Mouse (Mus musculus): ENCODE measurements at regions not wholly inside any gene's neighbourhood (a gene's known extent, or its start where the extent isn't known, plus 50 kb on each side); places are given as distances from the start of the nearest gene placed in this dataset.

- no peak for DNase-seq (ENCODE audit: extremely low read depth, low read depth)
Observed at GRCm38 (mm10) chr11:52629776-52630175, 134.7 kb upstream of the Fstl4 start.

- no peak for DNase-seq (ENCODE audit: extremely low read depth, low read depth)
Observed at GRCm38 (mm10) chr11:52631579-52631978, 132.9 kb upstream of the Fstl4 start.

GRCm38 (mm10) chr11:52634189-52634588 lies 130.2 kb upstream of the Fstl4 start:
- no peak for DNase-seq (ENCODE audit: extremely low read depth, low read depth)

GRCm38 (mm10) chr11:52635716-52636389 lies 128.6 kb upstream of the Fstl4 start:
- no peak for DNase-seq (ENCODE audit: extremely low read depth, low read depth)

DNA sequence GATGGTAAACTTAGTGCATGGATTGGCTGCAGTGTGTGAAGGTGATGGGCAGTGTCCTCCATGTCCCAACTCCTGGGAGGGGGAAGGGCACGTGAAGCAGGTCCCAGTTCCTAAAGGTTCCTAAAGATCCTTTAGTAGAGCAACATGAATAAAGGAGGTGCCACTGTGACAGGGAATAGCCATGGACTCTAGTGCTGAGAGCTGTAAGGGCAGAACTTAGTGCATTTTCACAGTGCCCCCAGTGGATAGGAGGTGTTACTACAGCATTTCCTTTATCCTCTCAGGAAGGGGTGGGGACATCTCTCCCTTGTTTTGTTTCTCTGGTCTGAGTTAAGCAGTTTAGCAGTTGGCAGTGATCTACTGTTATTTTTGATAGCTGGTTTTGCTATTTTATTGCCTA lies 125.5 kb upstream of the Fstl4 start:
- DNase-seq (ENCODE audit: extremely low read depth, low read depth) = no peak

GRCm38 (mm10) chr11:52641725-52642338 lies 122.6 kb upstream of the Fstl4 start:
- DNase-seq (ENCODE audit: extremely low read depth, low read depth) = no peak

DNA sequence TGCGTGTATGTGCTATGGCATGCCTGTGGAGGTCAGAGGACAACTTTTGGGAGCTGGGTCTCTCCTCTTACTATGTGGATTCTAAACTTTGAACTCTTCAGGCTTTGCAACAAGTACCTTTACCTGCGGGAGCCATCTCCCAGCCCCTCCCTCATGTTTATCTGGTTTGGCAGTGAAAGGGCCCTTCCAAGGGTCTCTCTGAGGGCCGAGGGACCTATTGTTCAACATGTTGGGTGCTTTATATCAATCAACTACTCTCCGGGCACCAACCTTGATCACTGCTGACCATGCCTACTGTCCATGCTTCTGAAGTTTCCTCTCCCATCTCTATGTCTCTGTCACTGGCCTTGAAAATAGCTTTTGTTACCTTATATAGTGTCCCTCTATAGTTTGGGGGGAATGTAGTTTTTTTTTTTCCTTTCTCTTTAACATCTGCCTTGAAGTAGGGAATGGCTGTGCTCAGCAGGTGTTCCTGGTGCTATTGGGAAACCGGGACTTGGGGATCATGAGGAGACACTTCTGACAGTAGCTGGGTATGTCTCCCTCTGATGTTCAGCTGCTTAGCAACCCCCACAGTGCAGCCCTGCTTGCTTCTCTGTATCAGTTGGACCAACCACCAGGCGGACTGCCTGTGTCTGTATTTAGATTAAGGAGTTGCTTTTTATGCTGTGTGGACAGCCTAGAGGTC lies 120.2 kb upstream of the Fstl4 start:
- no peak for DNase-seq (ENCODE audit: extremely low read depth, low read depth)

DNA sequence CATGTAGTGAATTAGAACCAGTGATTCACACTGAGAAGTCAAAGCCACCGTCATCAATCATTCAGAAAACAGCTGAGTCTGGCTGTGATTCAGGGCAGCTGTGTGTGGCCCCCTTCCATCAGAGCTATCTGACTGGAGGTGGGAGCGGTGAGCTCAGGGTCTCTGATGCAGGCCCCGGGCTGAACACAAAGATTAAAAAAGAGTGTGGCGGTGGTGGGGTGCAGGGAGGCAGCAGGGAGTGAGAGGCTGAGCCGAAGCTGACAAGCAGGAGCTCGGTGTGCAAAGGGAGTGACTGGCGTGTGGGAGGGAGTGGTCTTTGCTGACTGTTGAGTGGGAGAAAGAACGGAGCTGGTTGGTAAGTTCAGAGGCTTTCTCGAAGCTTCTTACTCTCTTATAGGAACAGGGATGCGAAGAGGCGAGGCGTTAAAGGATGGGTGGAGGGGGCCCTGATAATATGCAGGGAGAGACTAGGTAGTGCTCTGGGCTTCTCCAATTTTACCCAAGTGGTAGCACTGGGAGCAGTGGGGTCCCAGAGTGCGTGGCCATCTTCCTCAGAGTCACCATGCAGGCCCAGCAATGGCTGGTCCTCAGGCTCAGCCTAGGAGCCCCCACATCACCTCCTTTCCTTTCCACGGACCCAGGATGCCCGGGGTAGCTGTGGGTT lies 116.1 kb upstream of the Fstl4 start:
- no peak for DNase-seq (ENCODE audit: extremely low read depth, low read depth)

GRCm38 (mm10) chr11:52648849-52649400 lies 115.5 kb upstream of the Fstl4 start:
- DNase-seq (ENCODE audit: extremely low read depth, low read depth) = no peak

DNA sequence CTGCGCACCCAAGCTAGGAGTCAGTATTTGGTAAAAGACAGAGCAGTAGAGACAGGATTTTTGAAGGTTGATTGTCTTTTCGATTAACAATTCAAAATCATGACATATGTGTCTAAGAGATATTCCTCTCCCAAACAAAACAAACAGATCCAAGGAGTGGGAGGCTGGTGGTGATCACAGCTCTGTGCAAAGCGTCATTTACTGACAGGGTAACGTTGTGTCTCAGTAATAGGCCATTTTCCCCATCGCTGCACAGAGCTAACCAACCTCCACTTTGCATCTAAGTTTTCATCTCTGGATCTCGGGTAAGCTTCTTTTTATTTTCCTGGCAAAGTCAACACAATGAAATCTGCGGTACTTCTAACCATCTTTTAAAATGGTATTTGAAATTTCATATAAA lies 109.8 kb upstream of the Fstl4 start:
- DNase-seq (ENCODE audit: extremely low read depth, low read depth) = no peak

DNA sequence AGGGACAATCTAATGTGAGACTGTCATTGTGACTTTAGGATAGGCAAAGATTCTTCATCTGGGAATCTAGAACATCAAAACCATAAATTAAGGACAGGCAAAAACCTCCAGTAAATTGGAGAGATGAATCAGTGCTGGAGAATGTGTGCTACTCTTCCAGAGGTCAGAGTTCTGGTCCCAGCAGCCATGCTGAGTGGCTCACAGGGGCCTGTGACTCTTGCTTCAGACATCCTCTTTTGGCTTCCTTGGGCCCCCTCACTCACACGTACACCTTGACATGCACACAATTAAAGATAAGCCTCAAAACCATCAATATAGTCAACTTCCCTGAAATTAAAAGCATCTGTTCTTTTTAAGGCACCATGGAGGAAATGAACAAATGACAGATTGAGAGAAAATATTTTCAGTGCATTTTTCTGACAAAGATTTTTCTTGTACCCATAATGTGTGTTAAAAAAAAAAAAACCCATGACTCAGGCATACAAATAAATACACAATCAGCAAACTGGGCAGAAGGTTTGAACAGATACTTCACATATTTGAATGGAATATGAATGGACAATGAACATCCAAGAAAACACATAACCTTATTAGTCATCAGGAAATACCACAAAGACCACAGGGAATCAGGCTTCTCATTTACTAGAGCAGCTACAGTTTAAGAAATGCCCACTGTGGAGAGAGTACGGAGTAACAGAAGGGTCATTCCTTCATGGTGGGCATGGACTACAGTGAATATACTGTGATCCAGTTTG lies 108.5 kb upstream of the Fstl4 start:
- no peak for DNase-seq (ENCODE audit: extremely low read depth, low read depth)

- DNase-seq (ENCODE audit: extremely low read depth, low read depth) = no peak
Observed at GRCm38 (mm10) chr11:52661234-52661633, 103.2 kb upstream of the Fstl4 start.

DNA sequence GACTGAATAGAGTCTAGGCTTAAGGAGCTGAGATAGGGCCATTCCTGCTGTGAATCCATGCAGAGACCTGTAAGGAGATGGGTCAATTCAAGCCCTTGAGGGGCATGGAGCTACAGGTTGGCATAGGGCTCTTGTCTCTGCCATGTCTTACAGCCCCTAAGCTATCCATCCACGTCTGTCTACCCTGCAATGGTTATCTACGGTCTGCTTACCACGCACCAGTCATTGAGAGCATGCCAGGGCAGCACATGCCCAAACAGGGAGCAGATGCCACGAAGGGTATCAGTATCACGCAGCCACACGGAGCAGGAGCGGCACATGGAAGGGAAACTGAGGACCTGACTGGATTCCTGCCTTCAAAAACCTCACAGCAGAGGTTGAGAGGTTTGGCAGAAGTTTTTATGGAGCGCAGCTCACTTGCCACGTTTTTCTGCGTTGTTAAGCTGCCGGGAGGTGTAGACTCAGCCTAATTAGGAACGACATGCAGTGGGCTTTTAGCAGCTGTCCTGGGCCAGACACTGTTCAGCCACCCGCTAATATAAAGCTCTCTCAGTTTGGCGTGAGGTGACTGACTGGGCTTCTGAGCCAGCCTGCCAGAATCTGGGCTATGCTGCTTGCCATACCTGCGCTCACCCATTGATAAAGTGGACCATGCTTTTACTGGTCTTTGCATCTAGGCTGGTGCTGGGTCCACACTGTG lies 102.4 kb upstream of the Fstl4 start:
- DNase-seq (ENCODE audit: extremely low read depth, low read depth) = no peak

- no peak for DNase-seq (ENCODE audit: extremely low read depth, low read depth)
Observed at GRCm38 (mm10) chr11:52665343-52665742, 99.1 kb upstream of the Fstl4 start.

GRCm38 (mm10) chr11:52675022-52675421 lies 89.4 kb upstream of the Fstl4 start:
- DNase-seq (ENCODE audit: extremely low read depth, low read depth) = no peak

- no peak for DNase-seq (ENCODE audit: extremely low read depth, low read depth)
Observed at GRCm38 (mm10) chr11:52678259-52678658, 86.2 kb upstream of the Fstl4 start.

GRCm38 (mm10) chr11:52685436-52685835 lies 79.0 kb upstream of the Fstl4 start:
- DNase-seq (ENCODE audit: extremely low read depth, low read depth) = no peak

DNA sequence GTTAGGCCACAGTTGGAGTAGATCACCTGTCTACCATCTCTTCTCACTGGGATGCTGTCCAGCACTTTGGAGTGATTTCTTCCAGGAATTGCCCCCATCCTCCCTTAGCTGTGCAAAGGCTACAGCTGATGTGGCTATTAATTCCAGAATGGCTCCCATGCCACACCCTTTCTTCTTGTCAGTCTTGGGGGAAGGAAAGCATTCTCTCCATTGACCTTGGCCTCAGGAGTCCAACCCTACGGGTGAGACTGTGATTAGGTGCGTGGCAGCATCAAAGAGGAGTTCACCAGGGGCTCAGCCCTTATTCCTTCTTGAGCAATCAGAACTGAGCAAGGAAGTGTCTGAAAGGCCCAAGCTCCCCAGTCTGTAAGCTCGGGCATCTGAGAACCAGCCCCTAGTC lies 71.7 kb upstream of the Fstl4 start:
- no peak for DNase-seq (ENCODE audit: extremely low read depth, low read depth)

DNA sequence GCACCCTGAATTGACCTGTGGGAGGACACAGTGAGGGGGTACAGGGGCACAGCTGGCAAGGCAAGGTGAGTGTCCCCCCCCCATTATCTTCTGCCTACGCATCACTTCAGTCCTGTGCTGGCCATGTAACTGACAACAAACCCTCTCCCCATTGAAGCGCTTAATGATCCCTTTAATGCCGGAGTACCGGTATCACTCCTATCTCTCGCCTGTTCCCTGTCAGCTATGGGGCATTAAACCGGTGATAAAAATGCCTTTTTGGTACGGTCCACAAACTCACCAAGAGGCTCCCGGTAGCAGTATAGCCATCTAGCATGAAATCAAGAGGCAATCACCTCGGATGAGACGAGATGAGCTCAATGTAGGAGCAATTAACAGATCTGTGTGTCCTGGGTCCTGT lies 62.8 kb upstream of the Fstl4 start:
- DNase-seq (ENCODE audit: extremely low read depth, low read depth) = no peak

DNA sequence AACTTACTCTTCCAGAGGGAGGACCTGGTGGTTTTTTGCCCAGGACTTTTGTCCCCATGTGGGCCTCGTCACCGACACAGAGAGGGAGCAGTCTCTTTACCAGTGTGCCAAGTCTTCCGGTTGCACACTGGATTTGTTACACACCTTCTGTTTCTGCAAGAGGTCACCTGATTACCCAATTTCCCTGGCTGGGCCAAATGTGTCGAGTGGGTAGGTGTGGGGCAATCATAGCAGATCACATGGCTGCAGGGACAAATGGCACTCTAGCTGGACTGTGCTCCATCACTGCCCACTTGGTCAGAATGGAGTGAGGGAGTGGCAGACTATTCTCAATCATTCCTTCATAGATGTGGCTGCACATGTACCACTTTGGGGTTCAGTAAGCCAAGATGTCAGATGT lies 61.0 kb upstream of the Fstl4 start:
- no peak for DNase-seq (ENCODE audit: extremely low read depth, low read depth)
